Mouse (Mus musculus) liver, embryonic 11.5 days (tissue): ENCODE measurements around the gene Tubb5. TPM values are rescaled to one million over a fixed set of nuclear protein-coding genes. Genes with fewer than 3 reads are reported as not detected.

Source experiments
- ATAC-seq: fragments of 200-750 bp; cut with Nextera tagmentation; replicated peaks from 2 replicates; pipeline ENCODE4 v1.8.0; 2017; ENCODE audit warnings: moderate number of reproducible peaks, mild to moderate bottlenecking, moderate TSS enrichment, moderate library complexity; ENCODE audit not compliant: low FRiP score
- DNase-seq: peaks from one replicate; pipeline ENCODE4 v3.0.0-alpha.2; 2017; ENCODE audit warnings: low spot score
- H3K27ac ChIP-seq: fragments of 300-500 bp; sonication (generic); 2 replicates; pipeline ENCODE4 v1.5.1; 2014; ENCODE audit warnings: mild to moderate bottlenecking, low read depth, low read length, control low read depth
- H3K27me3 ChIP-seq: fragments of 300-500 bp; sonication (generic); replicated peaks from 2 replicates; pipeline ENCODE4 v1.6.1; 2014; ENCODE audit warnings: low read length, mixed read lengths; ENCODE audit not compliant: control insufficient read depth, insufficient read depth
- H3K36me3 ChIP-seq: fragments of 300-500 bp; sonication (generic); 2 replicates; pipeline ENCODE4 v1.6.1; 2014; ENCODE audit warnings: mild to moderate bottlenecking, low read length, moderate library complexity, mixed read lengths; ENCODE audit not compliant: control insufficient read depth, insufficient read depth
- H3K4me1 ChIP-seq: fragments of 300-500 bp; sonication (generic); replicated peaks from 2 replicates; pipeline ENCODE4 v1.6.1; 2014; ENCODE audit warnings: low read length, mixed read lengths; ENCODE audit not compliant: control insufficient read depth, insufficient read depth
- H3K4me2 ChIP-seq: fragments of 300-500 bp; sonication (generic); 2 replicates; pipeline ENCODE4 v1.6.1; 2014; ENCODE audit warnings: mild to moderate bottlenecking, control low read depth, moderate library complexity
- H3K4me3 ChIP-seq: fragments of 300-500 bp; sonication (generic); 2 replicates; pipeline ENCODE4 v1.5.1; 2014; ENCODE audit warnings: low read depth, low read length, control low read depth
- H3K9ac ChIP-seq: fragments of 300-500 bp; sonication (generic); 2 replicates; pipeline ENCODE4 v1.6.1; 2014; ENCODE audit warnings: low read depth, low read length, control low read depth
- H3K9me3 ChIP-seq: fragments of 300-500 bp; sonication (generic); 2 replicates; pipeline ENCODE4 v1.6.1; 2016; ENCODE audit warnings: low read length, inconsistent platforms, mixed read lengths; ENCODE audit not compliant: control insufficient read depth
- WGBS: fragments of 180-500 bp; shearing (Covaris S2); extraction: QIAGEN DNeasy Blood & Tissue Kit; methylation state at CpG from one replicate; pipeline ENCODE4 v1.1.7; 2014; 5-methylcytosine and 5-hydroxymethylcytosine counted together
- polyA plus RNA-seq: library from polyadenylated mRNA; unstranded; fragments of >200 nt; fragmentation: Nextera tagmentation; extraction: Ambion mirVana; gene quantifications from 2 replicates; pipeline ENCODE4 v1.2.1, GENCODE M21; 2014

The Tubb5 gene
- polyA plus RNA-seq, 1 experiment from 2014 or later: 854 TPM

DNA sequence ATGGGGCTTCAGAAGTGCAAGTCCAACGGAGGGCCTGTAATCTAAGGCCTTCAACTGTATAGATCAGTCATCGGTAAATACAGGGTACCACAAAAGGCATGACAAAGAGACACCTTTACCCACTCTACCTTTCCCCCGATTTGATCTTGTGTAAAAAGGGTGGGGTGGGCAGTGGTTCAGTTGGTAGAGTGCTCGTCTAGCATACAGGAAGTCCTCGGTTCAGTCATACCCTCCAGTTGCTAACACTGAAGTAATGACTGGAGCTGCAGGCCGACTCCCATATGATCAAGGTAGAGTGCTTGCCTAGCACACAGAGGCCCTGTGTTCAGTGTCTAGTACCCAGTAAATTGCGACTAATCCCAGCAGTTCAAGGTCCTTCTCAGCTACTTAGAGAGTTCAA, 24.5 kb downstream of the Tubb5 start:
- Histone ChIP-seq H3K4me1 (peaks cover 14% of the 10 kb centered on the region; the same call in 1 of the 2 replicates), H3K27ac (no peak overlapping the region), H3K27me3 (no peaks in the 10 kb centered on the region), H3K9me3 (no peaks in the 10 kb centered on the region), H3K4me3 (no peak overlapping the region), H3K36me3 (no peaks in the 10 kb centered on the region), H3K4me2 (no peak overlapping the region), H3K9ac (no peak overlapping the region)
- DNase-seq: no peak
- WGBS: 65% methylated on average over 7 of the region's 7 CpGs
- ATAC-seq: no peak

DNA sequence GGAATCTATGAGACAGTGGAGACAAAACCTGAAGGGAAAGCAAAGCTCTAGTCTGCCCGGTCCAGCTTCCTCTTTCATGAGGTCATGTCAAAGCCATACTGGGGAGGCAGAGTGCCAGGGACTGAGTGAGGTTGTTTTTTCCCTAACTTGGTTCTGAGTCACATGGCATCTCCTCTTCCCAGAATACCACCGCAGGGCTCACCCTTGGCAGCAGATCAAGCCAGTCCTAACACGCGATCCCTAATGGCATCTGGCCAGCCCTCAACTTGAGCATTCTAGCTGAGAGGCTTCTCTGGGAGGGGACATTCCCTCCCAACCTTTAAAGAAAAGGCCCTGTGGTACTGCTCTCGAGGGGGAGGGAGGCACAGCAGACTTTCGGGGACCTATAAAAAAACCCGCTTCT, 24.9 kb downstream of the Tubb5 start:
- 62% methylated on average over 7 of the region's 7 CpGs for WGBS
- Histone ChIP-seq H3K9ac (no peak overlapping the region), H3K36me3 (no peaks in the 10 kb centered on the region), H3K9me3 (no peaks in the 10 kb centered on the region), H3K27ac (no peak overlapping the region), H3K4me3 (no peak overlapping the region), H3K4me2 (no peak overlapping the region), H3K27me3 (no peaks in the 10 kb centered on the region), H3K4me1 (peaks cover 14% of the 10 kb centered on the region; the same call in 1 of the 2 replicates)
- DNase-seq: no peak
- no peak for ATAC-seq

DNA sequence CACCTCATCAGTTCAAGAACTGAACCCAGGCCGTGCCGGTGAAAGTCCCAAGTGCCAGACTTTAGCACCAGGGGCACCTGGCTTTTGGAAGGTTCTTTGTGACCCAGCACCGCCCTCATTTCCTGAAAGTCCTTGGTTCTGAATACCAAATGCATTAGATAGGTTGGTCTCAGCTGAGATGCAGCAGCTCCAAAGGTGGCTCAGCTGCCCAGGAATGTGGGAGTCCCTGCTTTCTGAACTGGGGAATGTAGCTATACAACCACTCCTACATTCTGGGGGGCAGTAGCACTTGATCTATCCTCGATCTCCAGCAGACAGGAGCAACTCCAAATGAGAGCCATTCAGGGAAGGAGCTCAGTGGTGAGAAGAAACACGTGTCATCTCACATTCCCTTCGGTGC, 25.4 kb downstream of the Tubb5 start:
- ATAC-seq (no peak), DNase-seq (no peak)
- no peak overlapping the region for H3K27ac ChIP-seq
- H3K4me1 ChIP-seq: peaks cover 14% of the 10 kb centered on the region; the same call in 1 of the 2 replicates
- H3K4me2 ChIP-seq: no peak overlapping the region
- no peak overlapping the region for H3K4me3 ChIP-seq
- no peaks in the 10 kb centered on the region for H3K9me3 ChIP-seq
- H3K36me3 ChIP-seq: no peaks in the 10 kb centered on the region
- no peak overlapping the region for H3K9ac ChIP-seq
- no peaks in the 10 kb centered on the region for H3K27me3 ChIP-seq
- 76% methylated on average over 6 of the region's 6 CpGs for WGBS

GRCm38 (mm10) chr17:35812307-35812706, 25.8 kb downstream of the Tubb5 start:
- Histone ChIP-seq H3K9me3 (no peaks in the 10 kb centered on the region), H3K9ac (no peak overlapping the region), H3K27me3 (no peaks in the 10 kb centered on the region), H3K4me1 (peaks cover 14% of the 10 kb centered on the region; the same call in 1 of the 2 replicates), H3K36me3 (no peaks in the 10 kb centered on the region), H3K27ac (no peak overlapping the region), H3K4me2 (no peak overlapping the region), H3K4me3 (no peak overlapping the region)
- ATAC-seq (no peak), DNase-seq (no peak)
- WGBS: 80% methylated on average over 5 of the region's 5 CpGs

- Histone ChIP-seq H3K9ac (no peak overlapping the region), H3K27me3 (no peaks in the 10 kb centered on the region), H3K4me2 (no peak overlapping the region), H3K27ac (no peak overlapping the region), H3K9me3 (no peaks in the 10 kb centered on the region), H3K36me3 (no peaks in the 10 kb centered on the region), H3K4me1 (peaks cover 11% of the 10 kb centered on the region; the same call in 1 of the 2 replicates), H3K4me3 (no peak overlapping the region)
- no peak for ATAC-seq
- 71% methylated on average over 5 of the region's 5 CpGs for WGBS
- DNase-seq: no peak
These were observed 27.0 kb downstream of the Tubb5 start for GRCm38 (mm10) chr17:35810900-35811648.

DNA sequence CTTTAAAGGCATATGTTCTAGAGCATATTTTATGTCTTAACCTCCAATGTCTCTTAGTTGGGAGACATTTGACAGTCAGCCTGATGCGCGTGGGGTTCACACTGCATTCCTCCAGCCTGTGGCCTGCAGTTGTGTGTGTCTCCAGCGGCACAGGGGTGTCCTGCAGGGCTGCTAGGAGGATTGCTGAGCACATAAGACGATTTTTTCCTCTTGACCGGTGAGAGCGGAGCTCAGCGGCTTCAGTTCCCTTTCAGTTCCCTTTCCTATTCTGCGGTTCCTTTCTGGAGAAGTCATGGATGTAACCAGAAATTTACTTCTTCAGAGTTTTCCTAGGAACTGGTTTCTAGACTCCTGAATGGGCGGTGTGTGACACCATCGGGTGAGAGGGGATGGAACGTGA, 28.7 kb downstream of the Tubb5 start:
- H3K4me2 ChIP-seq: no peak overlapping the region
- DNase-seq (no peak), ATAC-seq (no peak)
- H3K9ac ChIP-seq: no peak overlapping the region
- 85% methylated on average over 11 of the region's 11 CpGs for WGBS
- no peak overlapping the region for H3K27ac ChIP-seq
- no peaks in the 10 kb centered on the region for H3K27me3 ChIP-seq
- H3K4me1 ChIP-seq: peaks cover 6% of the 10 kb centered on the region; the same call in 1 of the 2 replicates
- H3K9me3 ChIP-seq: no peaks in the 10 kb centered on the region
- H3K36me3 ChIP-seq: no peaks in the 10 kb centered on the region
- no peak overlapping the region for H3K4me3 ChIP-seq

GRCm38 (mm10) chr17:35808073-35808472, 30.0 kb downstream of the Tubb5 start:
- DNase-seq: no peak

DNA sequence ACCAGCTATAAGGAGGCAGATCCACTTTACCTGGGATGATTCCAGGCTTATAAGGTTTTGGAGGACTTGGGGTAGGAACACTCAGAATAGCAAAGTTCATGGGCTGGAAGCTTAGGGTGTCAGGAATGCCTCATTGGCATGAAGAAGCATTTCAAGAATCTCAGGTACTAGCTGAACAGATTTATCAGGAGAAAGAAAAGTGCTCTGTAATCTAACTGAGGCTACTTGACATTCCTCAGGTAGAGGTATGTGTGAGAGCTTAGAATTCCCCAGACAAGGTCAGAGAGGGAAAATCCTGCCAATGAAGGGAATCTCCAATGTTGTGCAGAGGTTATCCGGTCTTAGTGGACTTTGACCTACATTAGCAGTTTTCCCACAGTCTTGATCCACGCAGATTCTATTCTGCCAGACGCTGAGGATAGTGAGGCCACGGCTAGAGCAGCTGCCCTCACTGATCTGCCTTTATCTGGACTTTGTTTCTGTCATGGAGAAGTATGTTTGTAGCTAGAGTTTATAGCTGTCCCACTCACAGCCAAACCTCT, 34.2 kb downstream of the Tubb5 start:
- DNase-seq: no peak

More at GRCm38 (mm10) chr17:35808073-35808472, 30.0 kb downstream of the Tubb5 start:
- no peak for ATAC-seq
- Histone ChIP-seq H3K27me3 (no peaks in the 10 kb centered on the region), H3K36me3 (no peaks in the 10 kb centered on the region), H3K27ac (no peak overlapping the region), H3K9me3 (no peaks in the 10 kb centered on the region), H3K4me3 (no peak overlapping the region), H3K4me2 (no peak overlapping the region), H3K9ac (no peak overlapping the region), H3K4me1 (0 out of 2 replicates have a peak, but pooled peaks cover under 1% of the 10 kb centered on the region)
- 62% methylated on average over 9 of the region's 9 CpGs for whole genome bisulfite sequencing

GRCm38 (mm10) chr17:35803020-35803419, 35.1 kb downstream of the Tubb5 start:
- ATAC-seq: no peak

More for the DNA sequence above, 34.2 kb downstream of the Tubb5 start:
- H3K9ac ChIP-seq: no peak overlapping the region
- H3K27ac ChIP-seq: no peak overlapping the region
- no peaks in the 10 kb centered on the region for H3K9me3 ChIP-seq
- no peak for ATAC-seq
- no peaks in the 10 kb centered on the region for H3K27me3 ChIP-seq
- no peaks in the 10 kb centered on the region for H3K4me1 ChIP-seq
- H3K4me2 ChIP-seq: no peak overlapping the region
- no peak overlapping the region for H3K4me3 ChIP-seq
- no peaks in the 10 kb centered on the region for H3K36me3 ChIP-seq
- 64% methylated on average over 4 of the region's 4 CpGs for WGBS

More at GRCm38 (mm10) chr17:35803020-35803419, 35.1 kb downstream of the Tubb5 start:
- WGBS: 70% methylated on average over 6 of the region's 6 CpGs
- Histone ChIP-seq H3K4me1 (no peaks in the 10 kb centered on the region), H3K4me3 (no peak overlapping the region), H3K36me3 (no peaks in the 10 kb centered on the region), H3K4me2 (no peak overlapping the region), H3K27me3 (no peaks in the 10 kb centered on the region), H3K27ac (no peak overlapping the region), H3K9me3 (peaks cover 2% of the 10 kb centered on the region; the same call in 1 of the 2 replicates), H3K9ac (no peak overlapping the region)
- DNase-seq: no peak
